Mouse (Mus musculus) neural tube, embryonic 13.5 days (tissue): Measurements from ENCODE around the gene Ints2. TPM values are rescaled to one million over a fixed set of nuclear protein-coding genes. Genes with fewer than 3 reads are reported as not detected.
"Not testable (repeated sequence)": the region's sequence is repeated elsewhere in the genome, so short reads cannot be mapped to it uniquely, and the experiment has no call there.

Experiments
- ATAC-seq: fragments of 200-750 bp; cut with Nextera tagmentation; 2 replicates; pipeline ENCODE4 v1.8.0; 2017; ENCODE audit warnings: low read depth, mild to moderate bottlenecking, moderate TSS enrichment, moderate library complexity
- H3K27ac ChIP-seq: fragments of 300-500 bp; sonication (generic); replicated peaks from 2 replicates; pipeline ENCODE4 v1.5.1; 2015; ENCODE audit warnings: moderate library complexity, mild to moderate bottlenecking, inconsistent platforms
- H3K27me3 ChIP-seq: fragments of 300-500 bp; sonication (generic); 2 replicates; pipeline ENCODE4 v1.6.1; 2015; ENCODE audit warnings: mild to moderate bottlenecking, inconsistent platforms
- H3K36me3 ChIP-seq: fragments of 300-500 bp; sonication (generic); 2 replicates; pipeline ENCODE4 v1.6.1; 2015; ENCODE audit warnings: mild to moderate bottlenecking, inconsistent platforms
- H3K4me1 ChIP-seq: fragments of 300-500 bp; sonication (generic); replicated peaks from 2 replicates; pipeline ENCODE4 v1.6.1; 2015; ENCODE audit warnings: inconsistent platforms
- H3K4me2 ChIP-seq: fragments of 300-500 bp; sonication (generic); 2 replicates; pipeline ENCODE4 v1.6.1; 2015; ENCODE audit warnings: inconsistent platforms, mild to moderate bottlenecking, moderate library complexity
- H3K4me3 ChIP-seq: fragments of 300-500 bp; sonication (generic); 2 replicates; pipeline ENCODE4 v1.5.1; 2015; ENCODE audit warnings: mild to moderate bottlenecking, inconsistent platforms
- H3K9ac ChIP-seq: fragments of 300-500 bp; sonication (generic); 2 replicates; pipeline ENCODE4 v1.6.1; 2015; ENCODE audit warnings: moderate library complexity, mild to moderate bottlenecking, inconsistent platforms
- H3K9me3 ChIP-seq: fragments of 300-500 bp; sonication (generic); 2 replicates; pipeline ENCODE4 v1.6.1; 2016; ENCODE audit warnings: inconsistent platforms
- WGBS: fragments of 180-500 bp; shearing (Covaris S2); methylation state at CpG from one replicate; pipeline ENCODE4 v1.1.7; 2015; 5-methylcytosine and 5-hydroxymethylcytosine counted together
- polyA plus RNA-seq: library from polyadenylated mRNA; unstranded; fragments of >200 nt; fragmentation: Nextera tagmentation; extraction: Ambion mirVana; gene quantifications from 2 replicates; pipeline ENCODE4 v1.2.1, GENCODE M21; 2015

Gene Ints2
- polyA plus RNA-seq, 1 experiment from 2014 or later, result 18.6 TPM

GRCm38 (mm10) chr11:86209123-86209522, 48.3 kb downstream of the Ints2 start:
- Histone ChIP-seq H3K27me3 (no peaks in the 10 kb centered on the region), H3K4me2 (no peak overlapping the region), H3K4me1 (no peaks in the 10 kb centered on the region), H3K4me3 (no peak overlapping the region), H3K27ac (no peak overlapping the region), H3K9ac (no peak overlapping the region), H3K36me3 (peaks cover 77% of the 10 kb centered on the region), H3K9me3 (peaks cover 3% of the 10 kb centered on the region; the same call in 1 of the 2 replicates)
- ATAC-seq, result no peak
- 97% methylated on average over 2 of the region's 2 CpGs for WGBS

- H3K4me3 ChIP-seq, result no peak overlapping the region
- H3K27me3 ChIP-seq, result no peaks in the 10 kb centered on the region
- H3K4me1 ChIP-seq, result peaks cover 10% of the 10 kb centered on the region
- no peak overlapping the region for H3K4me2 ChIP-seq
- H3K36me3 ChIP-seq, result peaks cover 70% of the 10 kb centered on the region
- peaks cover 16% of the 10 kb centered on the region; the same call in 1 of the 2 replicates for H3K9me3 ChIP-seq
- H3K9ac ChIP-seq, result no peak overlapping the region
- WGBS, result 96% methylated on average over 4 of the region's 4 CpGs
- ATAC-seq, result no peak
- no peak overlapping the region for H3K27ac ChIP-seq
Observed at GRCm38 (mm10) chr11:86205876-86206275, 51.5 kb downstream of the Ints2 start.

- Histone ChIP-seq H3K4me2 (no peak overlapping the region), H3K4me1 (peaks cover 17% of the 10 kb centered on the region), H3K27me3 (no peaks in the 10 kb centered on the region), H3K36me3 (peaks cover 68% of the 10 kb centered on the region), H3K9ac (no peak overlapping the region), H3K27ac (no peak overlapping the region), H3K9me3 (peaks cover 16% of the 10 kb centered on the region; the same call in 1 of the 2 replicates), H3K4me3 (no peak overlapping the region)
- ATAC-seq, result no peak
- 98% methylated on average over 5 of the region's 5 CpGs for WGBS
Observed at GRCm38 (mm10) chr11:86205031-86205430, 52.3 kb downstream of the Ints2 start.

- Histone ChIP-seq H3K4me1 (peaks cover 21% of the 10 kb centered on the region), H3K27me3 (no peaks in the 10 kb centered on the region), H3K9me3 (peaks cover 16% of the 10 kb centered on the region; the same call in 1 of the 2 replicates), H3K4me2 (peak overlapping the region; percentile 68), H3K9ac (peak overlapping the region; percentile 82), H3K27ac (peak overlapping the region; percentile 73), H3K4me3 (peak overlapping the region; percentile 64), H3K36me3 (peaks cover 42% of the 10 kb centered on the region)
- no peak for ATAC-seq
- WGBS, result 40% methylated on average over 16 of the region's 16 CpGs
Observed at GRCm38 (mm10) chr11:86201901-86202675, 55.3 kb downstream of the Ints2 start.

- H3K9ac ChIP-seq, result peak within 1 kb of the TSS; percentile 82
- WGBS, result under 1% methylated on average over 60 of the region's 60 CpGs
- H3K27ac ChIP-seq, result peak within 1 kb of the TSS; percentile 73
- peaks cover 34% of the 10 kb centered on the region for H3K36me3 ChIP-seq
- peak within 1 kb of the TSS; percentile 64 for H3K4me3 ChIP-seq
- H3K9me3 ChIP-seq, result peaks cover 16% of the 10 kb centered on the region; the same call in 1 of the 2 replicates
- H3K4me2 ChIP-seq, result peak within 1 kb of the TSS; percentile 77
- H3K27me3 ChIP-seq, result no peaks in the 10 kb centered on the region
- ATAC-seq, result peak; percentile 99
- peaks cover 21% of the 10 kb centered on the region for H3K4me1 ChIP-seq
Observed at GRCm38 (mm10) chr11:86201037-86201786, 56.2 kb downstream of the Ints2 start, which contains the start of gene Brip1. TSS of gene Brip1 (minus strand) at chr11:86201193.

- Histone ChIP-seq H3K4me1 (peaks cover 21% of the 10 kb centered on the region), H3K27ac (no peak overlapping the region), H3K36me3 (peaks cover 27% of the 10 kb centered on the region), H3K4me2 (peak overlapping the region; percentile 77), H3K9me3 (peaks cover 16% of the 10 kb centered on the region; the same call in 1 of the 2 replicates), H3K9ac (peak overlapping the region; percentile 69), H3K27me3 (no peaks in the 10 kb centered on the region), H3K4me3 (peak overlapping the region; percentile 64)
- WGBS, result 2% methylated on average over 21 of the region's 21 CpGs
- ATAC-seq, result peak; percentile 84
Observed at GRCm38 (mm10) chr11:86200460-86201021, 56.8 kb downstream of the Ints2 start.

GRCm38 (mm10) chr11:86199733-86200132, 57.6 kb downstream of the Ints2 start:
- 55% methylated on average over 4 of the region's 4 CpGs for WGBS
- H3K4me3 ChIP-seq, result no peak overlapping the region
- H3K9ac ChIP-seq, result no peak overlapping the region
- no peaks in the 10 kb centered on the region for H3K27me3 ChIP-seq
- H3K27ac ChIP-seq, result no peak overlapping the region
- no peak for ATAC-seq
- peak overlapping the region; percentile 77; the same call in 1 of the 2 replicates for H3K4me2 ChIP-seq
- peaks cover 16% of the 10 kb centered on the region; the same call in 1 of the 2 replicates for H3K9me3 ChIP-seq
- peaks cover 21% of the 10 kb centered on the region for H3K4me1 ChIP-seq
- H3K36me3 ChIP-seq, result peaks cover 19% of the 10 kb centered on the region

GRCm38 (mm10) chr11:86185224-86185623, 72.2 kb downstream of the Ints2 start:
- H3K27me3 ChIP-seq, H3K9ac ChIP-seq, H3K4me1 ChIP-seq, H3K27ac ChIP-seq, H3K36me3 ChIP-seq, H3K4me3 ChIP-seq, H3K9me3 ChIP-seq, ATAC-seq, H3K4me2 ChIP-seq: not testable (repeated sequence)
- 86% methylated on average over 7 of the region's 7 CpGs for WGBS

GRCm38 (mm10) chr11:86175833-86176232, 81.5 kb downstream of the Ints2 start:
- Histone ChIP-seq H3K36me3 (no peaks in the 10 kb centered on the region), H3K9ac (no peak overlapping the region), H3K4me1 (no peaks in the 10 kb centered on the region), H3K27me3 (no peaks in the 10 kb centered on the region), H3K4me2 (no peak overlapping the region), H3K9me3 (no peaks in the 10 kb centered on the region), H3K27ac (no peak overlapping the region), H3K4me3 (no peak overlapping the region)
- WGBS, result 80% methylated on average over 3 of the region's 3 CpGs
- ATAC-seq, result no peak

GRCm38 (mm10) chr11:86174173-86174572, 83.2 kb downstream of the Ints2 start:
- Histone ChIP-seq H3K27me3 (no peaks in the 10 kb centered on the region), H3K36me3 (no peaks in the 10 kb centered on the region), H3K4me1 (no peaks in the 10 kb centered on the region), H3K27ac (no peak overlapping the region), H3K4me3 (no peak overlapping the region), H3K9me3 (no peaks in the 10 kb centered on the region), H3K4me2 (no peak overlapping the region), H3K9ac (no peak overlapping the region)
- ATAC-seq, result no peak
- WGBS, result 64% methylated on average over 2 of the region's 2 CpGs

- no peak overlapping the region for H3K27ac ChIP-seq
- no peak overlapping the region for H3K4me3 ChIP-seq
- no peak overlapping the region for H3K4me2 ChIP-seq
- WGBS, result 86% methylated on average over 2 of the region's 2 CpGs
- no peaks in the 10 kb centered on the region for H3K36me3 ChIP-seq
- no peaks in the 10 kb centered on the region for H3K4me1 ChIP-seq
- no peak overlapping the region for H3K9ac ChIP-seq
- no peak for ATAC-seq
- H3K9me3 ChIP-seq, result no peaks in the 10 kb centered on the region
- H3K27me3 ChIP-seq, result no peaks in the 10 kb centered on the region
Observed at GRCm38 (mm10) chr11:86170743-86171142, 86.6 kb downstream of the Ints2 start.
